Mouse (Mus musculus) spleen, adult 2 months (tissue): ENCODE data around the gene Tmco3.

Experiments
- CTCF ChIP-seq: fragments of 200-500 bp; IDR thresholded peaks from 2 replicates; pipeline ENCODE4 v1.5.1; 2011; ENCODE audit warnings: mild to moderate bottlenecking, inconsistent platforms; ENCODE audit not compliant: insufficient read depth, insufficient read length, insufficient replicate concordance; ENCODE audit errors: extremely low read depth
- POLR2A ChIP-seq: fragments of 200-500 bp; IDR thresholded peaks from 2 replicates; pipeline ENCODE4 v1.6.1; 2011; ENCODE audit warnings: low read depth, low read length, inconsistent platforms

GRCm38 (mm10) chr8:13253413-13253812, 34.6 kb upstream of the Tmco3 start:
- no peak for TF ChIP-seq POLR2A
- TF ChIP-seq CTCF, result no peak
